Mouse (Mus musculus) spleen, adult 2 months (tissue): ENCODE data around the gene Pex6.

ENCODE experiments used
- CTCF ChIP-seq: fragments of 200-500 bp; IDR thresholded peaks from 2 replicates; pipeline ENCODE4 v1.5.1; 2011; ENCODE audit warnings: mild to moderate bottlenecking, inconsistent platforms; ENCODE audit not compliant: insufficient read depth, insufficient read length, insufficient replicate concordance; ENCODE audit errors: extremely low read depth
- POLR2A ChIP-seq: fragments of 200-500 bp; IDR thresholded peaks from 2 replicates; pipeline ENCODE4 v1.6.1; 2011; ENCODE audit warnings: low read depth, low read length, inconsistent platforms

GRCm38 (mm10) chr17:46662730-46663129, 48.5 kb upstream of the Pex6 start:
- TF ChIP-seq CTCF: no peak
- TF ChIP-seq POLR2A: no peak
